Mouse (Mus musculus): ENCODE results near the gene Olfr198.
"Not testable (repeated sequence)": the region's sequence is repeated elsewhere in the genome, so short reads cannot be mapped to it uniquely, and the experiment has no call there.

Olfr198 gene

GRCm38 (mm10) chr16:59203433-59203832, at the start of gene Olfr198:
Gene Olfr198 (minus strand): TSS chr16:59203533.
- DNase-seq (ENCODE audit: low read depth), result not testable (repeated sequence)

GRCm38 (mm10) chr16:59249684-59250083, 46.4 kb upstream of the Olfr198 start:
- no peak for DNase-seq (ENCODE audit: low read depth)

- DNase-seq (ENCODE audit: low read depth), result not testable (repeated sequence)
Observed at GRCm38 (mm10) chr16:59219667-59220066, 16.3 kb upstream of the Olfr198 start, which contains the start of gene Olfr199. Gene Olfr199 (minus strand): TSS chr16:59219767.

DNA sequence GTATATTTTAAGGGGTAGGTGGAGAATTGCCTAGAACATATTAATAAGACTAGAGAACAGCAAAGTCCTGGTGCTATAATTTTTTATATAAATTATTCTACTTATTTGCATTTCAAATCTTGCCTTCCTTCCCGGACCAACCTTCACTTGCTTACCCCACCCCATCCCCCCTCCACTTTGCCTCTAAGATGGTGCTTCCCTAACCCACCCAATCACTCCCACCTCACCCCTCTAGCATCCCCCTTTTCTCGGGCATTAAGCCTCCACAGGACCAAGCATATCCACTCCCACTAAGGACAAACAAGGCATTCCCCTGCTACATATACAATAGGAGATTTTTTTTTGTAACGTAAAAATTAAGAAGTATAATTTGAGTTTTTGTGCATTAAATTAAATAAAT, 14.5 kb upstream of the Olfr198 start:
- not testable (repeated sequence) for DNase-seq (ENCODE audit: low read depth)

- no peak for DNase-seq (ENCODE audit: low read depth)
Observed at GRCm38 (mm10) chr16:59170354-59170753, 33.0 kb downstream of the Olfr198 start, which contains the start of gene Olfr196. Gene Olfr196 (minus strand): TSS chr16:59170454.

- DNase-seq (ENCODE audit: low read depth), result no peak
Observed at GRCm38 (mm10) chr16:59151996-59152395, 51.3 kb downstream of the Olfr198 start.
